Mouse (Mus musculus) hindbrain, embryonic 10.5 days (tissue): ENCODE data around the gene Siglecf. TPM values are rescaled to one million over a fixed set of nuclear protein-coding genes. Genes with fewer than 3 reads are reported as not detected.

Experiments
- DNase-seq: peaks from one replicate; pipeline ENCODE4 v3.0.0-alpha.2; 2017; ENCODE audit warnings: low spot score
- H3K27ac ChIP-seq: fragments of 300-500 bp; sonication (generic); 2 replicates; pipeline ENCODE4 v1.5.1; 2016; ENCODE audit warnings: mild to moderate bottlenecking, moderate library complexity
- H3K27me3 ChIP-seq: fragments of 300-500 bp; sonication (generic); 2 replicates; pipeline ENCODE4 v1.6.1; 2016; ENCODE audit warnings: mild to moderate bottlenecking; ENCODE audit not compliant: poor library complexity, insufficient read depth, severe bottlenecking
- H3K36me3 ChIP-seq: fragments of 300-500 bp; sonication (generic); 2 replicates; pipeline ENCODE4 v1.6.1; 2016; ENCODE audit warnings: mild to moderate bottlenecking, moderate library complexity
- H3K4me1 ChIP-seq: fragments of 300-500 bp; sonication (generic); replicated peaks from 2 replicates; pipeline ENCODE4 v1.6.1; 2016; ENCODE audit warnings: mild to moderate bottlenecking
- H3K4me3 ChIP-seq: fragments of 300-500 bp; sonication (generic); 2 replicates; pipeline ENCODE4 v1.5.1; 2016; ENCODE audit warnings: mild to moderate bottlenecking, moderate library complexity
- H3K9me3 ChIP-seq: fragments of 300-500 bp; sonication (generic); 2 replicates; pipeline ENCODE4 v1.6.1; 2016; ENCODE audit warnings: mild to moderate bottlenecking, moderate library complexity
- WGBS: fragments of 180-500 bp; shearing (Covaris S2); methylation state at CpG from one replicate; pipeline ENCODE4 v1.1.7; 2016; 5-methylcytosine and 5-hydroxymethylcytosine counted together
- polyA plus RNA-seq: library from polyadenylated mRNA; unstranded; fragments of >200 nt; fragmentation: Nextera tagmentation; extraction: Ambion mirVana; gene quantifications from 2 replicates; pipeline ENCODE4 v1.2.1, GENCODE M21; 2016

Gene Siglecf
- polyA plus RNA-seq, 1 experiment from 2014 or later, result 0.27 TPM

DNA sequence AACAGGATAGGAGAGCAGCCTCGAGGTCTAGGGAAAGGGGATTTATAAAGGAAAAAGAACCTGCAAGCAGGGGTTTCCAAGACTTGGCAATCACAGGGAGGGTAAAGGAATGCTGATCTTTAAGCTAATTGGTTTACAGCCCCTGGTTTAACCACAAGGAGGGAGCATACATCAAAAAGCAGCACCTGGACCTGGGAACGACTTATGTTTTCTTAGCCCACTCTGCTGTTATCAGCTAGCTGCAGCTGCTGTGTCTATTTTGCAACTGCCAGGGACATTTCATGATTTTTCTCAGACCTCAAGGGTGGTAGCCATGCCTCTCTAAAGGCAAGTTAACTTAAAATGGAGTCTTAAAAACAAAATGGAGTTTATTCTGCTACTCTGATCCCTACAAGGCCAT lies 51.6 kb downstream of the Siglecf start:
- Histone ChIP-seq H3K27ac (no peak overlapping the region), H3K9me3 (no peaks in the 10 kb centered on the region), H3K4me3 (no peak overlapping the region), H3K4me1 (no peaks in the 10 kb centered on the region), H3K36me3 (no peaks in the 10 kb centered on the region), H3K27me3 (no peaks in the 10 kb centered on the region)
- DNase-seq, result no peak
- 65% methylated on average over 2 of the region's 2 CpGs for WGBS

DNA sequence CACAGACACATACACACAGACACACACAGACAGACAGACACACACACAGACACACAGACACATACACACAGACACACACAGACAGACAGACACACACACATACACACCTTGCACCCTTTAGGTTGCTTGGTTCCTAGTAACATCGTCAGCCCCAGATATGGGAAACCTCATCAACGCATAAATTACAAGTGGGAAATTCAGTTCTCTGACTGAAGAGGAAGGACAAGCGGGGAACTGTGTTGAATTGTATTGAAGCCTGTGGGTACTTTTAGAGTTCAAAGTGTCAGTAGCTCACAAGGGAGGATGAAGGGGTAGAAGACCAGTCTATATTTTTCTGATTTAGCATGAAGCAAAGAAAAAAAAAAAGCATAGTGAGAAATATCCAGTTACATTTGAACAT lies 56.4 kb downstream of the Siglecf start:
- Histone ChIP-seq H3K36me3 (no peaks in the 10 kb centered on the region), H3K9me3 (no peaks in the 10 kb centered on the region; the same call in 1 of the 2 replicates), H3K27me3 (no peaks in the 10 kb centered on the region), H3K27ac (no peak overlapping the region), H3K4me3 (no peak overlapping the region), H3K4me1 (peaks cover 5% of the 10 kb centered on the region)
- no peak for DNase-seq
- WGBS, result 88% methylated on average over 3 of the region's 3 CpGs

DNA sequence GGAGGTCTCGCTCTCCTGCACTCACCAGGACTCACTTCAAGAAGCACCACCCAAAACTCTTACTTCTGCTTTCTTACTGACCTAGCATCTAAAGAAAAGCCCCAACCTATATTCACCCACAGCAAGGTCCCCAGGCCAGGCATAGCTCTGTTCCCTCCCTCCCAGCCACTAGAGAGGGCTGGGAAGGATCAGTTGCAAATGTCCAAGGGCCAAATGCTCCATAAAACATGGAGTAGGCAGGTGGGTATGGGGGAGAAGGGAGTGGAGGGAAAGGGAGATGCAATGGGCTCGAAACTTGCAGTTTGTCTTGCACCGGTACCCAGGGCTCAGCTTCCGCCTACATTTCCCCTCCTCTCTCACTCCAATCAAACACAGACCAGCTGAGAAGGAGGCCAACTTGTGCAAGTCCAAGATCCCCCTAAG lies 57.0 kb downstream of the Siglecf start, which contains the start of gene Siglecg:
Gene Siglecg, plus strand, starts transcription at position 74 of the 423 bp plus-strand sequence.
- Histone ChIP-seq H3K27ac (no peak within 1 kb of the TSS), H3K4me1 (peaks cover 5% of the 10 kb centered on the region), H3K36me3 (no peaks in the 10 kb centered on the region), H3K9me3 (no peaks in the 10 kb centered on the region; the same call in 1 of the 2 replicates), H3K27me3 (no peaks in the 10 kb centered on the region), H3K4me3 (no peak within 1 kb of the TSS)
- 80% methylated on average over 4 of the region's 4 CpGs for WGBS
- no peak for DNase-seq

DNA sequence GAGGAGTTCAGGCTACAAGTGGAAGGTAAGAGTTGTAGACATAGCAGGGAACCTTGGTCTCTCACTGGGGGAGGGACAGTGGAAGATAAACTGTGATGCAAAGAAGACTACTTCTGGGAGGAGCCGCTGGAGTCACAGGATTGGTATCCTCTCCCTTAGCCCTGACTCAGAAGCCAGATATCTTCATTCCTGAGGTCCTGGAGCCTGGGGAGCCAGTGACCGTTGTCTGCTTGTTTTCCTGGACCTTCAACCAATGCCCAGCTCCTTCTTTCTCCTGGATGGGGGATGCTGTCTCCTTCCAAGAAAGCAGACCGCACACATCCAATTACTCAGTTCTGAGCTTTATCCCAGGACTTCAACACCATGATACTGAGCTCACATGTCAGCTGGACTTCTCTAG lies 57.9 kb downstream of the Siglecf start:
- Histone ChIP-seq H3K4me3 (no peak overlapping the region), H3K27ac (no peak overlapping the region), H3K36me3 (no peaks in the 10 kb centered on the region), H3K4me1 (peaks cover 5% of the 10 kb centered on the region), H3K27me3 (no peaks in the 10 kb centered on the region), H3K9me3 (no peaks in the 10 kb centered on the region; the same call in 1 of the 2 replicates)
- 73% methylated on average over 3 of the region's 3 CpGs for WGBS
- no peak for DNase-seq

Other genes starting within 250 kb of the Siglecf start
- gene Zfp936, start 237.1 kb upstream of the Siglecf start, polyA plus RNA-seq, result not detected in 2 replicates
- 7.8 and 9.8 TPM in 2 replicates for gene Zfp715, start 38.0 kb upstream of the Siglecf start, polyA plus RNA-seq
- 0.14 and 0.17 TPM in 2 replicates for gene Siglecg, start 56.9 kb downstream of the Siglecf start, polyA plus RNA-seq
- not detected in 2 replicates for gene Lim2, start 76.3 kb downstream of the Siglecf start, polyA plus RNA-seq
- gene Nkg7, start 85.7 kb downstream of the Siglecf start, polyA plus RNA-seq, result not detected in 2 replicates
- gene Cldnd2, start 89.4 kb downstream of the Siglecf start, polyA plus RNA-seq, result not detected in 2 replicates
- gene Etfb, start 92.7 kb downstream of the Siglecf start, polyA plus RNA-seq, result 226 and 249 TPM in 2 replicates
- gene Gm45233, start 92.8 kb downstream of the Siglecf start, polyA plus RNA-seq, result 0.47 and 0.51 TPM in 2 replicates
- 1.5 and 3.8 TPM in 2 replicates for gene Vsig10l, start 111.8 kb downstream of the Siglecf start, polyA plus RNA-seq
- 0.80 and 2.2 TPM in 2 replicates for gene Iglon5, start 138.7 kb downstream of the Siglecf start, polyA plus RNA-seq
- gene 4931406B18Rik, start 154.6 kb downstream of the Siglecf start, polyA plus RNA-seq, result not detected in 2 replicates
- 0.61 and 1.2 TPM in 2 replicates for gene Cd33, start 193.1 kb downstream of the Siglecf start, polyA plus RNA-seq
- gene Zfp658, start 210.9 kb downstream of the Siglecf start, polyA plus RNA-seq, result 5.4 and 6.1 TPM in 2 replicates
- 12.7 and 15.7 TPM in 2 replicates for gene Zfp719, start 228.3 kb downstream of the Siglecf start, polyA plus RNA-seq